8 mouse cellular contexts compared by ENCODE assay signal in genomic region chr5:30949654-30950326, GRCm38 (mm10). TPM values are rescaled to one million over a fixed set of nuclear protein-coding genes. Genes with fewer than 3 reads are reported as not detected.
DNase-seq lines count a peak whose midpoint lies in the region; ATAC-seq and TF ChIP-seq lines count a peak whose summit lies in the region.

No protein-coding gene starts in this region.

- H3K4me1 ChIP-seq in brown adipose tissue, adult 24 weeks (ENCODE audit: control insufficient read depth, insufficient read depth, insufficient read length, low read length) = peaks cover 20% of the 10 kb centered on the region
- H3K4me1 ChIP-seq in heart, embryonic 13.5 days = peaks cover 31% of the 10 kb centered on the region
- peaks cover 5% of the 10 kb centered on the region for H3K4me1 ChIP-seq in kidney, postnatal 0 days (replicated peaks; ENCODE audit: insufficient read depth, low read length)
- H3K4me1 ChIP-seq in liver, embryonic 11.5 days (replicated peaks; ENCODE audit: control insufficient read depth, insufficient read depth, low read length) = peaks cover 14% of the 10 kb centered on the region

- TF ChIP-seq CTCF in kidney, postnatal 0 days (IDR thresholded peaks at IDR 0.05; ENCODE audit: low read depth) = peak; percentile 44; the same call in 1 of the 2 replicates

- peak overlapping the region; percentile 84 for H3K9ac ChIP-seq in heart, embryonic 13.5 days
- peak overlapping the region; percentile 61 for H3K9ac ChIP-seq in kidney, postnatal 0 days (ENCODE audit: low read depth, low read length)
- peak overlapping the region; percentile 63 for H3K9ac ChIP-seq in liver, embryonic 11.5 days (ENCODE audit: low read depth, low read length)

- DNase-seq in kidney, postnatal 0 days (ENCODE audit: low spot score) = peak; percentile 97
- DNase-seq in liver, embryonic 11.5 days (ENCODE audit: low spot score) = peak; percentile 92
- DNase-seq in splenic B cell, adult 2 months (ENCODE audit: low read depth, low spot score) = peak; percentile 87

- WGBS in heart, embryonic 13.5 days = under 1% methylated on average over 31 of the region's 31 CpGs
- WGBS in kidney, postnatal 0 days = under 1% methylated on average over 31 of the region's 31 CpGs
- WGBS in liver, embryonic 11.5 days = under 1% methylated on average over 31 of the region's 31 CpGs

- peak; percentile 91 for ATAC-seq in CD4-positive, CD25-positive, alpha-beta regulatory T cell, adult 4 months
- peak; percentile 86 for ATAC-seq in erythroid progenitor cell, adult 5-6 weeks (replicated peaks; ENCODE audit: low FRiP score, poor library complexity, severe bottlenecking)
- ATAC-seq in heart, embryonic 13.5 days (ENCODE audit: extremely low read depth, insufficient number of reproducible peaks, low FRiP score, low TSS enrichment) = peak; percentile 78
- peak; percentile 78 for ATAC-seq in kidney, postnatal 0 days (replicated peaks; ENCODE audit: low FRiP score, low read depth)
- peak; percentile 91 for ATAC-seq in liver, embryonic 11.5 days (replicated peaks; ENCODE audit: low FRiP score)

- peak overlapping the region; percentile 90 for H3K4me2 ChIP-seq in heart, embryonic 13.5 days
- H3K4me2 ChIP-seq in kidney, postnatal 0 days (ENCODE audit: low read length) = peak overlapping the region; percentile 97
- peak overlapping the region; percentile 78 for H3K4me2 ChIP-seq in liver, embryonic 11.5 days
- H3K4me2 ChIP-seq in myocyte (ENCODE audit: low read depth) = peak overlapping the region; percentile 94

- peak; percentile 83 for TF ChIP-seq POLR2A in myocyte (IDR thresholded peaks at IDR 0.05; ENCODE audit: insufficient read length, low read depth)

- peaks cover 16% of the 10 kb centered on the region for H3K27me3 ChIP-seq in heart, embryonic 13.5 days (replicated peaks)
- H3K27me3 ChIP-seq in kidney, postnatal 0 days (ENCODE audit: insufficient read depth, low read length) = no peaks in the 10 kb centered on the region
- H3K27me3 ChIP-seq in liver, embryonic 11.5 days (replicated peaks; ENCODE audit: control insufficient read depth, insufficient read depth, low read length) = peaks cover 5% of the 10 kb centered on the region; the same call in 1 of the 2 replicates
- H3K27me3 ChIP-seq in myocyte (ENCODE audit: control insufficient read depth, insufficient read depth, insufficient read length) = no peaks in the 10 kb centered on the region
- H3K27me3 ChIP-seq in splenic B cell, adult 2 months (ENCODE audit: control insufficient read depth, insufficient read depth, low read length, poor library complexity, severe bottlenecking) = no peaks in the 10 kb centered on the region

- H3K9me3 ChIP-seq in heart, embryonic 13.5 days = no peaks in the 10 kb centered on the region
- H3K9me3 ChIP-seq in kidney, postnatal 0 days (replicated peaks; ENCODE audit: low read length) = no peaks in the 10 kb centered on the region
- H3K9me3 ChIP-seq in liver, embryonic 11.5 days (ENCODE audit: control insufficient read depth, low read length) = no peaks in the 10 kb centered on the region

- H3K27ac ChIP-seq in brown adipose tissue, adult 24 weeks (replicated peaks; ENCODE audit: low read depth, low read length) = peak overlapping the region; percentile 72
- peak overlapping the region; percentile 58 for H3K27ac ChIP-seq in heart, embryonic 13.5 days (replicated peaks)
- H3K27ac ChIP-seq in kidney, postnatal 0 days = peak overlapping the region; percentile 87
- peak overlapping the region; percentile 6; the same call in 1 of the 2 replicates for H3K27ac ChIP-seq in liver, embryonic 11.5 days (ENCODE audit: low read depth, low read length)

- peaks cover 30% of the 10 kb centered on the region for H3K36me3 ChIP-seq in heart, embryonic 13.5 days
- peaks cover 16% of the 10 kb centered on the region for H3K36me3 ChIP-seq in kidney, postnatal 0 days (ENCODE audit: insufficient read depth, low read length)
- peaks cover 19% of the 10 kb centered on the region for H3K36me3 ChIP-seq in liver, embryonic 11.5 days (ENCODE audit: control insufficient read depth, insufficient read depth, low read length)
- peaks cover 14% of the 10 kb centered on the region for H3K36me3 ChIP-seq in myocyte (ENCODE audit: control insufficient read depth, insufficient read depth)
- peaks cover 11% of the 10 kb centered on the region; the same call in 1 of the 2 replicates for H3K36me3 ChIP-seq in splenic B cell, adult 2 months (ENCODE audit: control insufficient read depth, insufficient read depth, low read length, poor library complexity, severe bottlenecking)

- peaks cover 20% of the 10 kb centered on the region for H3K79me2 ChIP-seq in myocyte (ENCODE audit: control insufficient read depth, insufficient read depth)

- H3K4me3 ChIP-seq in brown adipose tissue, adult 24 weeks (ENCODE audit: insufficient read depth, low read depth, low read length) = peak overlapping the region; percentile 84
- peak overlapping the region; percentile 69 for H3K4me3 ChIP-seq in heart, embryonic 13.5 days
- peak overlapping the region; percentile 59 for H3K4me3 ChIP-seq in kidney, postnatal 0 days (replicated peaks; ENCODE audit: low read depth, low read length)
- H3K4me3 ChIP-seq in liver, embryonic 11.5 days (ENCODE audit: low read depth, low read length) = peak overlapping the region; percentile 62
- peak overlapping the region; percentile 39 for H3K4me3 ChIP-seq in myocyte

- H3ac ChIP-seq in myocyte (ENCODE audit: control insufficient read depth, insufficient read length) = peak overlapping the region; percentile 41

RNA-seq across cellular contexts. Expression of gene Cgref1, which starts 4.4 kb away (rescaled TPM):
- 1 to 10 TPM in 1 of 2 experiments, not detected in 1; 1.7 TPM for polyA plus RNA-seq in CD4-positive, CD25-positive, alpha-beta regulatory T cell, adult 4 months (2017; shearing (Covaris generic))
- 1.0 TPM in 1 of 2 replicates, not detected in the other for polyA plus RNA-seq in brown adipose tissue, adult 24 weeks (2012; ENCODE audit: insufficient read depth, insufficient read length, missing spikeins)
- not detected in 2 replicates for total RNA-seq in erythroid progenitor cell, adult 5-6 weeks (2015; ENCODE audit: low replicate concordance)
- not detected in 2 replicates for total RNA-seq in erythroid progenitor cell, adult 5-6 weeks (2017; ENCODE audit: low replicate concordance)
- polyA plus RNA-seq in heart, embryonic 13.5 days (2015; fragmentation: Nextera tagmentation; extraction: Ambion mirVana) = 3.9 and 4.7 TPM in 2 replicates
- 47.4 and 52.2 TPM in 2 replicates for polyA plus RNA-seq in kidney, postnatal 0 days (2015; fragmentation: Nextera tagmentation; extraction: Ambion mirVana)
- polyA plus RNA-seq in liver, embryonic 11.5 days (2014; fragmentation: Nextera tagmentation; extraction: Ambion mirVana) = 5.4 and 8.2 TPM in 2 replicates
- 26.2 TPM for polyA plus RNA-seq in myocyte (2012; fragmentation: generic; extraction: Trizol)

RNA-seq across cellular contexts. Expression of gene Preb, which starts 10.4 kb away (rescaled TPM):
- polyA plus RNA-seq in CD4-positive, CD25-positive, alpha-beta regulatory T cell, adult 4 months (2017; shearing (Covaris generic)) = 100 to 1,000 TPM in 1 of 2 experiments, 10 to 100 TPM in 1; 83.6 to 112 TPM
- 51.9 and 74.1 TPM in 2 replicates for polyA plus RNA-seq in brown adipose tissue, adult 24 weeks (2012; ENCODE audit: insufficient read depth, insufficient read length, missing spikeins)
- total RNA-seq in erythroid progenitor cell, adult 5-6 weeks (2015; ENCODE audit: low replicate concordance) = 42.3 and 55.5 TPM in 2 replicates
- total RNA-seq in erythroid progenitor cell, adult 5-6 weeks (2017; ENCODE audit: low replicate concordance) = 8.2 and 24.9 TPM in 2 replicates
- polyA plus RNA-seq in heart, embryonic 13.5 days (2015; fragmentation: Nextera tagmentation; extraction: Ambion mirVana) = 79.6 and 90.0 TPM in 2 replicates
- polyA plus RNA-seq in kidney, postnatal 0 days (2015; fragmentation: Nextera tagmentation; extraction: Ambion mirVana) = 103 and 117 TPM in 2 replicates
- polyA plus RNA-seq in liver, embryonic 11.5 days (2014; fragmentation: Nextera tagmentation; extraction: Ambion mirVana) = 111 and 118 TPM in 2 replicates
- polyA plus RNA-seq in myocyte (2012; fragmentation: generic; extraction: Trizol) = 158 TPM

RNA-seq across cellular contexts. Expression of gene Tcf23, which starts 18.7 kb away (rescaled TPM):
- polyA plus RNA-seq in CD4-positive, CD25-positive, alpha-beta regulatory T cell, adult 4 months (2017; shearing (Covaris generic)) = not detected
- polyA plus RNA-seq in brown adipose tissue, adult 24 weeks (2012; ENCODE audit: insufficient read depth, insufficient read length, missing spikeins) = not detected in 2 replicates
- not detected in 2 replicates for total RNA-seq in erythroid progenitor cell, adult 5-6 weeks (2015; ENCODE audit: low replicate concordance)
- total RNA-seq in erythroid progenitor cell, adult 5-6 weeks (2017; ENCODE audit: low replicate concordance) = not detected in 2 replicates
- polyA plus RNA-seq in heart, embryonic 13.5 days (2015; fragmentation: Nextera tagmentation; extraction: Ambion mirVana) = 0.06 and 0.16 TPM in 2 replicates
- 2.2 and 2.3 TPM in 2 replicates for polyA plus RNA-seq in kidney, postnatal 0 days (2015; fragmentation: Nextera tagmentation; extraction: Ambion mirVana)
- 0.04 TPM in 2 replicates for polyA plus RNA-seq in liver, embryonic 11.5 days (2014; fragmentation: Nextera tagmentation; extraction: Ambion mirVana)
- polyA plus RNA-seq in myocyte (2012; fragmentation: generic; extraction: Trizol) = 0.62 TPM

RNA-seq across cellular contexts. Expression of gene Khk, which starts 28.6 kb away (rescaled TPM):
- 10 to 100 TPM; 20.3 to 26.3 TPM for polyA plus RNA-seq in CD4-positive, CD25-positive, alpha-beta regulatory T cell, adult 4 months (2017; shearing (Covaris generic))
- polyA plus RNA-seq in brown adipose tissue, adult 24 weeks (2012; ENCODE audit: insufficient read depth, insufficient read length, missing spikeins) = 27.8 and 28.8 TPM in 2 replicates
- 2.5 and 10.8 TPM in 2 replicates for total RNA-seq in erythroid progenitor cell, adult 5-6 weeks (2015; ENCODE audit: low replicate concordance)
- total RNA-seq in erythroid progenitor cell, adult 5-6 weeks (2017; ENCODE audit: low replicate concordance) = 4.4 and 8.9 TPM in 2 replicates
- polyA plus RNA-seq in heart, embryonic 13.5 days (2015; fragmentation: Nextera tagmentation; extraction: Ambion mirVana) = 10.2 and 11.7 TPM in 2 replicates
- 68.9 and 70.6 TPM in 2 replicates for polyA plus RNA-seq in kidney, postnatal 0 days (2015; fragmentation: Nextera tagmentation; extraction: Ambion mirVana)
- polyA plus RNA-seq in liver, embryonic 11.5 days (2014; fragmentation: Nextera tagmentation; extraction: Ambion mirVana) = 58.6 and 60.2 TPM in 2 replicates
- polyA plus RNA-seq in myocyte (2012; fragmentation: generic; extraction: Trizol) = 16.6 TPM

RNA-seq across cellular contexts. Expression of gene Emilin1, which starts 36.6 kb away (rescaled TPM):
- polyA plus RNA-seq in CD4-positive, CD25-positive, alpha-beta regulatory T cell, adult 4 months (2017; shearing (Covaris generic)) = under 1 TPM; 0.32 to 0.90 TPM
- polyA plus RNA-seq in brown adipose tissue, adult 24 weeks (2012; ENCODE audit: insufficient read depth, insufficient read length, missing spikeins) = 2.4 and 3.6 TPM in 2 replicates
- 9.6 and 11.5 TPM in 2 replicates for total RNA-seq in erythroid progenitor cell, adult 5-6 weeks (2015; ENCODE audit: low replicate concordance)
- total RNA-seq in erythroid progenitor cell, adult 5-6 weeks (2017; ENCODE audit: low replicate concordance) = 5.6 and 11.6 TPM in 2 replicates
- 166 and 168 TPM in 2 replicates for polyA plus RNA-seq in heart, embryonic 13.5 days (2015; fragmentation: Nextera tagmentation; extraction: Ambion mirVana)
- 204 and 226 TPM in 2 replicates for polyA plus RNA-seq in kidney, postnatal 0 days (2015; fragmentation: Nextera tagmentation; extraction: Ambion mirVana)
- 89.5 and 95.1 TPM in 2 replicates for polyA plus RNA-seq in liver, embryonic 11.5 days (2014; fragmentation: Nextera tagmentation; extraction: Ambion mirVana)
- 25.8 TPM for polyA plus RNA-seq in myocyte (2012; fragmentation: generic; extraction: Trizol)

Comparison
In these comparisons a context has a peak if more than half of its experiments do, and no peak if none do; other contexts are left out.
1. Peak in every context shown above with its lines: DNase-seq, ATAC-seq, H3K4me3 ChIP-seq and H3K27ac ChIP-seq.
2. H3K27ac ChIP-seq: peak in every context shown above with its lines; median percentile 87 in kidney, postnatal 0 days; 72 in brown adipose tissue, adult 24 weeks; 58 in heart, embryonic 13.5 days; 6 in liver, embryonic 11.5 days.